14 mouse cellular contexts compared by ENCODE assay signal in the genomic region with DNA sequence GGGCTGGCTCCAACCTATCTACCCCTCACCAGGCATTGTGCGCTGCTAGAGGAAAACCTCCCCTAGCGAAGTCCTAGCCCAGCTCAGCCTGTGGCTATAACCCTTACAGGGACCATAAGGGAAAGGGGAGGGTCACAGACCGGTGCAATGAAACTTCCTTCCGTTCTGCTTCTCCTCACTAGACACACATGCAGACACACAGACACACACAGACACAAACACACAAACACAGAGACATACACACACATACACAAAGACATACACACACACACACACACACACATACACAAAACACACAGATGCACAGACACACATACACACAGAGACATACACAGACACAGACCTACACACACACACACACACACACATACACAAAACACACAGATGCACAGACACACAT. TPM values are rescaled to one million over a fixed set of nuclear protein-coding genes. Genes with fewer than 3 reads are reported as not detected.
DNase-seq lines count a peak whose midpoint lies in the region; ATAC-seq and TF ChIP-seq lines count a peak whose summit lies in the region.
"Had no signal": no experiment of that assay in that cellular context is flagged by ENCODE, and none has a peak within 500 bp of the region (broad histone marks: within the 10 kb centered on the region; RNA-seq: fewer than 3 reads in every experiment).

No protein-coding gene starts in this region.

- H3K4me1 ChIP-seq in heart, embryonic 13.5 days: peaks cover 55% of the 10 kb centered on the region

- peaks cover 31% of the 10 kb centered on the region for H3K36me3 ChIP-seq in heart, embryonic 13.5 days
- H3K36me3 ChIP-seq in splenic B cell, adult 2 months (ENCODE audit: control insufficient read depth, insufficient read depth, low read length, poor library complexity, severe bottlenecking): no peaks in the 10 kb centered on the region
- H3K36me3 ChIP-seq: forebrain, embryonic 12.5 days had no signal

- DNase-seq in heart, postnatal 10 days: no peak
- no peak for DNase-seq in layer of hippocampus, adult 2 months (ENCODE audit: low spot score in 2 of 2)
- DNase-seq in layer of hippocampus, adult 8-10 months (ENCODE audit: low spot score in 2 of 2): no peak
- peak; percentile 40 for DNase-seq in thymus, postnatal 0 days (ENCODE audit: low spot score)
- DNase-seq in thymus, postnatal 25 days: no peak
- peak; percentile 42 for DNase-seq in splenic B cell, adult 2 months (ENCODE audit: low read depth, low spot score)
- DNase-seq: cerebellum, adult 9-11 months; kidney, postnatal 4 days; lung, adult 18-20 months; thymus, adult 18-20 months had no signal

- ATAC-seq in heart, embryonic 13.5 days (ENCODE audit: extremely low read depth, insufficient number of reproducible peaks, low FRiP score, low TSS enrichment): no peak
- ATAC-seq: inflammation-experienced regulatory T-cells, adult 6 months had no signal

- no peaks in the 10 kb centered on the region for H3K9me3 ChIP-seq in heart, embryonic 13.5 days
- H3K9me3 ChIP-seq: forebrain, embryonic 12.5 days; limb, embryonic 15.5 days had no signal

- no peak for TF ChIP-seq CTCF in layer of hippocampus, adult 2 months (conservative IDR thresholded peaks at IDR 0.05)

- WGBS in heart, embryonic 13.5 days: 36% methylated on average over 4 of the region's 4 CpGs

- intact Hi-C loops in heart, postnatal 10 days (cut with DNase I): loop anchor here (2.0 kb wide), 1 partner anchor 14 kb away; no protein-coding TSS in a partner anchor

- peak overlapping the region; percentile 77 for H3K27ac ChIP-seq in heart, embryonic 13.5 days (replicated peaks)
- H3K27ac ChIP-seq in layer of hippocampus, adult 2 months: peak overlapping the region; percentile 11; the same call in 1 of the 2 replicates
- H3K27ac ChIP-seq: forebrain, embryonic 12.5 days had no signal

- H3K4me3 ChIP-seq in heart, embryonic 13.5 days: no peak overlapping the region
- no peak overlapping the region for H3K4me3 ChIP-seq in layer of hippocampus, adult 2 months
- H3K4me3 ChIP-seq: forebrain, embryonic 12.5 days; limb, embryonic 15.5 days had no signal

- H3K4me2 ChIP-seq in heart, embryonic 13.5 days: no peak overlapping the region
- H3K4me2 ChIP-seq: forebrain, embryonic 12.5 days; limb, embryonic 15.5 days had no signal

- H3K27me3 ChIP-seq in heart, embryonic 13.5 days (replicated peaks): no peaks in the 10 kb centered on the region
- no peaks in the 10 kb centered on the region for H3K27me3 ChIP-seq in splenic B cell, adult 2 months (ENCODE audit: control insufficient read depth, insufficient read depth, low read length, poor library complexity, severe bottlenecking)
- H3K27me3 ChIP-seq: forebrain, embryonic 12.5 days; limb, embryonic 15.5 days had no signal

- 0 out of 2 replicates have a peak overlapping the region, but pooled peaks have one; percentile 37 for H3K9ac ChIP-seq in heart, embryonic 13.5 days
- H3K9ac ChIP-seq: forebrain, embryonic 12.5 days; limb, embryonic 15.5 days had no signal

RNA-seq across cellular contexts. Expression of a gene that starts 11.5 kb away (rescaled TPM):
- 0.23 and 0.45 TPM in 2 replicates for polyA plus RNA-seq in heart, embryonic 13.5 days (2015; fragmentation: Nextera tagmentation; extraction: Ambion mirVana)
- 1 to 10 TPM; 3.8 to 4.0 TPM for total RNA-seq in heart, postnatal 10 days (2021)
- under 1 TPM; 0.59 to 0.96 TPM for total RNA-seq in layer of hippocampus, adult 2 months (2021)
- 1 to 10 TPM in 2 of 4 experiments, under 1 TPM in 2; 0.69 to 3.6 (median 2.2) TPM for total RNA-seq in layer of hippocampus, adult 8-10 months (2022)
- polyA plus RNA-seq in thymus, postnatal 0 days (2015; fragmentation: Nextera tagmentation; extraction: Ambion mirVana): 159 and 186 TPM in 2 replicates
- polyA plus RNA-seq: inflammation-experienced regulatory T-cells, adult 6 months had no signal

RNA-seq across cellular contexts. Expression of a gene that starts 25.2 kb away (rescaled TPM):
- 22.1 and 25.4 TPM in 2 replicates for polyA plus RNA-seq in heart, embryonic 13.5 days (2015; fragmentation: Nextera tagmentation; extraction: Ambion mirVana)
- 10 to 100 TPM; 29.2 to 30.7 TPM for total RNA-seq in heart, postnatal 10 days (2021)
- total RNA-seq in layer of hippocampus, adult 2 months (2021): 10 to 100 TPM; 45.5 to 46.8 TPM
- 10 to 100 TPM; 52.2 to 70.6 (median 55.7) TPM for total RNA-seq in layer of hippocampus, adult 8-10 months (2022)
- polyA plus RNA-seq in thymus, postnatal 0 days (2015; fragmentation: Nextera tagmentation; extraction: Ambion mirVana): 61.7 and 72.6 TPM in 2 replicates
- polyA plus RNA-seq: inflammation-experienced regulatory T-cells, adult 6 months had no signal

RNA-seq across cellular contexts. Expression of a gene that starts 35.7 kb away (rescaled TPM):
- polyA plus RNA-seq in heart, embryonic 13.5 days (2015; fragmentation: Nextera tagmentation; extraction: Ambion mirVana): 70.2 and 70.8 TPM in 2 replicates
- 10 to 100 TPM; 62.0 to 71.0 TPM for total RNA-seq in heart, postnatal 10 days (2021)
- total RNA-seq in layer of hippocampus, adult 2 months (2021): 100 to 1,000 TPM; 133 to 135 TPM
- total RNA-seq in layer of hippocampus, adult 8-10 months (2022): 100 to 1,000 TPM; 131 to 151 (median 146) TPM
- 44.5 and 48.3 TPM in 2 replicates for polyA plus RNA-seq in thymus, postnatal 0 days (2015; fragmentation: Nextera tagmentation; extraction: Ambion mirVana)

RNA-seq across cellular contexts. Expression of a gene that starts 37.0 kb away (rescaled TPM):
- polyA plus RNA-seq in heart, embryonic 13.5 days (2015; fragmentation: Nextera tagmentation; extraction: Ambion mirVana): 17.9 and 18.5 TPM in 2 replicates
- 10 to 100 TPM; 14.1 to 15.2 TPM for total RNA-seq in heart, postnatal 10 days (2021)
- 10 to 100 TPM; 25.6 to 25.9 TPM for total RNA-seq in layer of hippocampus, adult 2 months (2021)
- 10 to 100 TPM; 26.6 to 28.1 (median 27.8) TPM for total RNA-seq in layer of hippocampus, adult 8-10 months (2022)
- polyA plus RNA-seq in thymus, postnatal 0 days (2015; fragmentation: Nextera tagmentation; extraction: Ambion mirVana): 31.1 and 31.7 TPM in 2 replicates

Comparison
In these comparisons a context has a peak if more than half of its experiments do, and no peak if none do; other contexts are left out.
1. DNase-seq: peak in thymus, postnatal 0 days (single experiment) and splenic B cell, adult 2 months (single experiment); none in heart, postnatal 10 days (0 of 2), layer of hippocampus, adult 2 months (0 of 2), layer of hippocampus, adult 8-10 months (0 of 2) and thymus, postnatal 25 days (single experiment).